Mouse (Mus musculus) heart, adult 2 months (tissue): Measurements from ENCODE around the gene Armc2.

Experiments
- CTCF ChIP-seq: fragments of 200-600 bp; IDR thresholded peaks from 2 replicates; pipeline ENCODE4 v1.8.1; 2022; ENCODE audit warnings: antibody characterized with exemption, mild to moderate bottlenecking, moderate library complexity
- EP300 ChIP-seq: fragments of 200-500 bp; IDR thresholded peaks from 2 replicates; pipeline ENCODE4 v1.6.1; 2011; ENCODE audit warnings: low read depth, low read length, control low read depth; ENCODE audit not compliant: insufficient read depth
- POLR2A ChIP-seq: fragments of 200-500 bp; IDR thresholded peaks from 2 replicates; pipeline ENCODE4 v1.6.1; 2011; ENCODE audit warnings: mild to moderate bottlenecking, low read depth, low read length, control low read depth; ENCODE audit not compliant: insufficient read depth

DNA sequence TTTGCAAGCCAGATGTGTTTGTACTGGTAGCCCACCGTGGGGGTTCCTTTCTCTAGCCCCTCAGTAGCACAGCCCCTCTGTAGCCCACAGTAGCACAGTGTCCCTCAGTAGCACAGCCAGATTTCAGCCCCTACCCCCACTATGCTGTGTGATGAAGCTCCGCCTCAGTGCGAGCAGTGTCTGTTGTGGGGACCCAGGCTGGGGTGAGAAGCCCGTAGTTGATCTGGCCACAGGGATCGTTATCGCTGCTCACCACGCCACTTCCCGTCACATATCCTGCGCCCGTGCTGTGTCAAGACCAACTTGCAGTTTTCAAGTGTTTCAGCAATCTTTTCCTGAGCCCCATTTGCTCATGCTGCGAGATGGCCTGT lies 39.0 kb upstream of the Armc2 start:
- TF ChIP-seq POLR2A, result no peak
- no peak for TF ChIP-seq CTCF
- no peak for TF ChIP-seq EP300
